Mouse (Mus musculus): ENCODE results near the gene Nav2. TPM values are rescaled to one million over a fixed set of nuclear protein-coding genes. Genes with fewer than 3 reads are reported as not detected.

Nav2 gene
- polyA plus RNA-seq, 1 experiment from 2014 or later = 26.2 TPM

DNA sequence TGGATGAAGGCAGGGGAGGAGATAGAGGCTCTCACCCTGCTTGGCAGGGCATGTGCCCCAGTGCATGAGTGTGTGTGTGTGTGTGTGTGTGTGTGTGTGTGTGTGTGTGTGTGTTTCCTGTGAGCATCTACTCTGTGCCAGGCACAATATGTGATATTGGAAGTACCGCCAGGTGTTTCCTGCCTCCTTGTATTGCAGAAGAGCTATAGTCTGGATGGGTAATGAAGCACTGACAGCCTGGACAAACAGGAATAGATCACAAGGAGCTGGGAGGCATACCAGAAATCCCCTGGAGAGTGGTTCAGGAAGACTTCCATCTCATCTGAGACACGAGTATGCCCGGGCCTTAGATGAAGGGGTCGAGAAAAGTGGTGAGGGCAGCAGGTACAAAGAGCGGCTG is 109.3 kb downstream of the Nav2 start:
- Histone ChIP-seq H3K4me1 (peaks cover 39% of the 10 kb centered on the region), H3K9me3 (no peaks in the 10 kb centered on the region), H3K27me3 (replicated peaks) (no peaks in the 10 kb centered on the region), H3K27ac (no peak overlapping the region), H3K36me3 (replicated peaks) (no peaks in the 10 kb centered on the region), H3K9ac (no peak overlapping the region), H3K4me2 (no peak overlapping the region), H3K4me3 (no peak overlapping the region)
- 73% methylated on average over 5 of the region's 5 CpGs for WGBS
- ATAC-seq (replicated peaks) = no peak

DNA sequence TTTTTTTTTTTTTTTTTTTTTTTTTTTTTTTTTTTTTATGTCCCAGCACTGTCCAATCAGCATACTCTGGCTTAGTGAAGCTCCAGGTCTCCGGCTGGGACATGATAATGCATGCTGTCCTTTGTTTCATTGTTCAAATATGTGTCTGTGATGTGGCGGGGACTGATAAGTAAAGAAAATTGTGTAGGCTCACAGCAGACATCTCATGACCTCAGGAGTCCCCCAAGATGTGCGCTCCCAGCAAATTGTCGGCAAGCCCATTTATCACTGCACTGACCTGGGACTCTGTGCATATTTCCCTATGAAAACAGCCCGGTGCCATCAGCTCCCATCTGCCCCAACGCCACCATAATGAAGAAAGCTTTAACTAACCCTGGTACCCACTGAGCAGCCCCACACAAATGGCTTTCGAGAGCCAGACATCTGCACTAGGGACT is 110.0 kb downstream of the Nav2 start:
- no peaks in the 10 kb centered on the region for H3K36me3 ChIP-seq (replicated peaks)
- 24% methylated on average over 7 of the region's 7 CpGs for WGBS
- no peak overlapping the region for H3K4me2 ChIP-seq
- H3K27ac ChIP-seq = peak overlapping the region; percentile 59; the same call in 1 of the 2 replicates
- H3K9ac ChIP-seq = no peak overlapping the region
- no peak overlapping the region for H3K4me3 ChIP-seq
- H3K4me1 ChIP-seq = peaks cover 35% of the 10 kb centered on the region
- H3K27me3 ChIP-seq (replicated peaks) = no peaks in the 10 kb centered on the region
- no peaks in the 10 kb centered on the region for H3K9me3 ChIP-seq
- 0 out of 2 replicates have a peak, but pooled peaks have one; percentile 46 for ATAC-seq (replicated peaks)

DNA sequence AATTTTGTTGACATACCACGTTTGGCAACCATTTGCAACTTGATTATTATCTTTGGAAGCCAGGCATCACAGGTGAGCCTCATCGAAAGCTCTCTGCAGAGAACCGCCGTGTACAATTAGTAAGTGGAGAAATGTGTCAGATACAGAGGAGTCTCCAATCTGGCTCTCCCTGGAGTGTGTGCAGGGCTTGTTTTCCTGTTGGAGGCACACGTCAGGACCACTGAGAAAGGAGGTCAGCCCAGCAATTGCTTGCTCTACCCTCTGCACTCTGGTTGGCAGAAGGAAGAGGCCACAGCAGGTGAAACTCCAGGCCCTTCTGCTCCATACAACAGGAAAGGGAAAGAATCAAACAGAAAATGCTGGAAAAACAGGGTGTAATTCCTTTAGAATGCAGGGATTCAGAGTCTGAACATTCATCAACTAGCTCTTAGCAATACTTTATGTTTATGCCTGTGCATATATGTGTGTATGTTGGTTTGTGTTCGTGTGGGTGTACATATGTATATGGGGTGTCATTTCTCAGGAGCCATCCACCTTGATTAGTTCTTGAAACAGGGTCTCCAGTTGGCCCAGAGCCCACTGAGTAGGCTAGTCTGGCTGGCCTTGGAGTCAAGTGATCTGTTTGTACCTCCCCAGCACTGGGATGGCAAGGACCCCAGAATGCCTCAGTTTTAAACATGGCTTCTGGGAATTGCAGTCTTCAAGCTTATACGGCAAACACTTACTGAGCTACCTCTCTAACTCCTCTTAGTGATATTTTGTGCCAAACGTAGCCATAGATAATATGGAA is 116.7 kb downstream of the Nav2 start:
- no peak overlapping the region for H3K4me2 ChIP-seq
- peaks cover 11% of the 10 kb centered on the region for H3K4me1 ChIP-seq
- H3K36me3 ChIP-seq (replicated peaks) = no peaks in the 10 kb centered on the region
- no peak overlapping the region for H3K9ac ChIP-seq
- no peak overlapping the region for H3K4me3 ChIP-seq
- no peaks in the 10 kb centered on the region for H3K9me3 ChIP-seq
- ATAC-seq (replicated peaks) = no peak
- 74% methylated on average over 8 of the region's 8 CpGs for WGBS
- H3K27me3 ChIP-seq (replicated peaks) = no peaks in the 10 kb centered on the region
- no peak overlapping the region for H3K27ac ChIP-seq

DNA sequence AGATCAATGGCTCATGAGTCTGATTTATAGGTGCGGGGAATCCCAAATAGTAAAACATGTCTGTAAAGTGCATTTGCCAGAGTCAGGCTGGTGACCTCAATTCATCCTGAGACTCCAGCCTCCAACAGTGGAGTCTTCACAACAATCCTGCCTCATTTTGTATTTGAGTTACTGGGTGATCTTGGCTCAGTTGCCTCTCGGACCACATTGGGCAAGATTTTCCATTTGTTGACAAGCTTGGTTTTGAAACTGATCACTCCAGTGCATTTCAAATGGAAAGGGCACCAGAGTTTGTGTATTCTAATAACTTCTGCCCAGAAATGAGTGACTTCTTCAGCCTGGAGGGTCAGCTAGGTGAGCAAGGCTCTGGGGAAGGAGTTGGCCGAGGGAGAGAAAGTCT is 117.5 kb downstream of the Nav2 start:
- Histone ChIP-seq H3K9me3 (no peaks in the 10 kb centered on the region), H3K36me3 (replicated peaks) (no peaks in the 10 kb centered on the region), H3K4me2 (no peak overlapping the region), H3K4me3 (no peak overlapping the region), H3K4me1 (peaks cover 11% of the 10 kb centered on the region), H3K27ac (no peak overlapping the region), H3K9ac (no peak overlapping the region), H3K27me3 (replicated peaks) (no peaks in the 10 kb centered on the region)
- WGBS = 80% methylated on average over 3 of the region's 3 CpGs
- ATAC-seq (replicated peaks) = no peak

DNA sequence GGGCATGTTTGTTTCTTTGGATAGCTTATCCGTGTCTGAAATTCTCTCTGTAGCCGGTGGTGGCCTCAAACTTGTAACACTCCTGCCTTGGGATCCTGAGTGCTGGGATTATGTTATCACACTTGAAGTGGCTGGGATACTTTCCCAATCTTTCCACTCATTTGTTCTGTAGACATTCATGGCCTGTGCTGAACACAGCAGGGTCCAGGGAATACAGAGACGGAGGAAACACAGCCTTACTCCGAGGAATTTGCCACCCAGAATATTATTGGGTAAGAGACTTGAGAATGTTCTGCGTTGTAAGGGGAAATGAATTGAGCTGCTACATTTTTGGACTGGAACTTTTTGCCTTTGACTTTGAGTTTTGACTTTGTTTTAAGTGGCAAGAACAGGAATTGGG is 118.0 kb downstream of the Nav2 start:
- no peak for ATAC-seq (replicated peaks)
- Histone ChIP-seq H3K36me3 (replicated peaks) (no peaks in the 10 kb centered on the region), H3K27me3 (replicated peaks) (no peaks in the 10 kb centered on the region), H3K27ac (no peak overlapping the region), H3K9ac (no peak overlapping the region), H3K9me3 (no peaks in the 10 kb centered on the region), H3K4me2 (no peak overlapping the region), H3K4me3 (no peak overlapping the region), H3K4me1 (peaks cover 11% of the 10 kb centered on the region)
- 63% methylated on average over 5 of the region's 5 CpGs for WGBS

DNA sequence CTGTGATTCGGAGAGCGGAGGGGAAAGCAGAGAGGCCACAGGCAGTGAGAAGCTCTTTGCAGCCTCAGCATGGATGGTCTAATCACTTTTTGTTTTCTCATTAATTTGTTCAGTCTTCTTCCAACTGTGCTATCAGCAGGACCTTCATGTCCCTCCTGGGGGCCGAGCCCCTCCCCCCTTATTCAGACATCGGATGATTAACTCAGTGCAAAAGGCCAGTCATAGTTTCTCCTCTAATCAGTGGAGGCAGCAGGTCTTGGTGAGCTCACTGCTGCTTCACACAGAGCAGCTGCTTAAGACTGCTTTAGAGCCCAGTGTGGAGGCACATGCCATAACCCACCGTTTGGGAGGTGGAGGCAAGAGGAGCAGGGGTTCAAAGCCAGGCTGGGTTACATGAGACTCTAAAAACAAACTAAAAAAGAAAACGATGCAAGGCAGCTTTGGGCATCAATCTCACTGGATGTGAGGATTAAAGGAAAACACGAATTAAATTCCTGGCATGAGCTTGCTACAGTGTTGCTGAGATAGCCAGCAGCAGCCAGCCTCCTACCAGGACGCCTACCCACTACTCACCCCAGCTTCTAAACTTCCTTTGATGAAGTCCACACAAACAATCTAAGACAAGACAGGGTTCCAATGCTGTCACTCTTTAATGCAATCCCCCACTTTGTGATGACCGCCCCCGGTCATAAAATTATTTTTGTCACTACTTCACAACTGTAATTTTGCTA is 120.9 kb downstream of the Nav2 start:
- H3K4me1 ChIP-seq = peaks cover 11% of the 10 kb centered on the region
- no peaks in the 10 kb centered on the region for H3K27me3 ChIP-seq (replicated peaks)
- no peak overlapping the region for H3K4me3 ChIP-seq
- no peaks in the 10 kb centered on the region for H3K9me3 ChIP-seq
- no peak overlapping the region for H3K9ac ChIP-seq
- H3K4me2 ChIP-seq = no peak overlapping the region
- no peak overlapping the region for H3K27ac ChIP-seq
- no peaks in the 10 kb centered on the region for H3K36me3 ChIP-seq (replicated peaks)
- 32% methylated on average over 10 of the region's 10 CpGs for WGBS
- ATAC-seq (replicated peaks) = peak; percentile 65; the same call in 1 of the 2 replicates

DNA sequence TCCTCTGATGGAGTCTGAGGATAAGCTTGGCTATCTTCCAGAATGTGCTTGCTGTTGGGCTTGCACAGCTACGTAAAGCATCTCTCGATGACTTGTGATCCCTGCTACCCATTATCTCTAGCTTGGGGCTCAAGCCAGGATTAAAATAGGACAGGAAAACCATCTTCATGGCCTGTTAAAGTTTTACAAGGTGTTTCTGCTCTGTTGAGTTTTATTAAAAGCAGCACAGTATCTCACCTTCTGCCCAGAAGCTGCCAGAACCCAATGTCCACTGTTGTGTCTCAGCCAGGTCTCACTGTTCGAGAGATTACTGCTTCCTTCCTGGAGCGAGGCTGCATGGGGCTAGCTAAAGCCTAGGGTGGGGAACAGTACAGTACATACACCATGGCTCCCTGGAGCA is 123.7 kb downstream of the Nav2 start:
- no peak overlapping the region for H3K27ac ChIP-seq
- H3K4me2 ChIP-seq = no peak overlapping the region
- no peak overlapping the region for H3K9ac ChIP-seq
- ATAC-seq (replicated peaks) = no peak
- H3K27me3 ChIP-seq (replicated peaks) = no peaks in the 10 kb centered on the region
- no peak overlapping the region for H3K4me3 ChIP-seq
- H3K36me3 ChIP-seq (replicated peaks) = no peaks in the 10 kb centered on the region
- 88% methylated on average over 4 of the region's 4 CpGs for WGBS
- no peaks in the 10 kb centered on the region for H3K9me3 ChIP-seq
- peaks cover 11% of the 10 kb centered on the region for H3K4me1 ChIP-seq

DNA sequence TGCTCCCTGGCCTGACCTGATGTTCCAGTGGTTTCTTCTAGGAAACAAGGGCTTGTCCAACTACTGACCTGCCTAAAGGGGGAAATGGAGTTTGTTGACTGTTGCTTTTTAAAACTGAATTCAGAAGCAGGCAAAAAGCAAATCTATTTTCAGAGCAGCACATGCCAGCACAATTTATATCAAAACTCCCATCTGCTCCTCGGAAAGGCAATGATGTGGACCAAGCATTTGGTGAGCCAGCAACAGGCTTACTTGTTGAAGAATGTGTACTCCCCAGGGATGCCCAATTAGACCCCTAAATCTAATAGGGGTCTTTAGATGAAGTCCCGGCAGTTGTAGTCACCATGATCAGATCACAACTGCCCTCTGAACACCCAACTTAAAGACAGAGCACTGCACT is 125.7 kb downstream of the Nav2 start:
- ATAC-seq (replicated peaks) = no peak
- WGBS = 80% methylated on average over 2 of the region's 2 CpGs
- Histone ChIP-seq H3K36me3 (replicated peaks) (no peaks in the 10 kb centered on the region), H3K9ac (no peak overlapping the region), H3K27ac (no peak overlapping the region), H3K4me3 (no peak overlapping the region), H3K4me2 (no peak overlapping the region), H3K27me3 (replicated peaks) (no peaks in the 10 kb centered on the region), H3K4me1 (peaks cover 10% of the 10 kb centered on the region), H3K9me3 (no peaks in the 10 kb centered on the region)

DNA sequence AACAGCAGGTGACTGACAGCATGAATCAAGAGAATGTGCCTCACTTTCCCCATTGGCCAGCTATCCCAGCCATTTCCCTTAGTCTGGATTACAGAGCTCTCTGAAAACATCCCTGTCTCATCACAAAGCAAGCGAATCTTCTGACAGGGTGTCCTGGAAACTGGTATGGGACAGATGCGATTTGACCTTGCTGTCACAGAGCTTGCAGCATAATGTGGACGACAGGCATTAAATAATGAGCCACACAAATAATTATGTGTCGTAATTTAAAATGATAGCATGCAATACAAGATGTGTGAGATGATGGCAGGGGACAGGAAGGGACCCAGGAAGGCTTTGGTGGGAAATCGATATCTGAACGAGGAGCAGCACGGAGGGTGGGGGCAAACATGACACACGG is 131.6 kb downstream of the Nav2 start:
- peaks cover 16% of the 10 kb centered on the region for H3K4me1 ChIP-seq
- H3K9me3 ChIP-seq = no peaks in the 10 kb centered on the region
- no peak overlapping the region for H3K4me2 ChIP-seq
- no peak overlapping the region for H3K4me3 ChIP-seq
- H3K36me3 ChIP-seq (replicated peaks) = no peaks in the 10 kb centered on the region
- H3K9ac ChIP-seq = no peak overlapping the region
- no peaks in the 10 kb centered on the region for H3K27me3 ChIP-seq (replicated peaks)
- WGBS = 62% methylated on average over 8 of the region's 8 CpGs
- H3K27ac ChIP-seq = no peak overlapping the region
- ATAC-seq (replicated peaks) = no peak

DNA sequence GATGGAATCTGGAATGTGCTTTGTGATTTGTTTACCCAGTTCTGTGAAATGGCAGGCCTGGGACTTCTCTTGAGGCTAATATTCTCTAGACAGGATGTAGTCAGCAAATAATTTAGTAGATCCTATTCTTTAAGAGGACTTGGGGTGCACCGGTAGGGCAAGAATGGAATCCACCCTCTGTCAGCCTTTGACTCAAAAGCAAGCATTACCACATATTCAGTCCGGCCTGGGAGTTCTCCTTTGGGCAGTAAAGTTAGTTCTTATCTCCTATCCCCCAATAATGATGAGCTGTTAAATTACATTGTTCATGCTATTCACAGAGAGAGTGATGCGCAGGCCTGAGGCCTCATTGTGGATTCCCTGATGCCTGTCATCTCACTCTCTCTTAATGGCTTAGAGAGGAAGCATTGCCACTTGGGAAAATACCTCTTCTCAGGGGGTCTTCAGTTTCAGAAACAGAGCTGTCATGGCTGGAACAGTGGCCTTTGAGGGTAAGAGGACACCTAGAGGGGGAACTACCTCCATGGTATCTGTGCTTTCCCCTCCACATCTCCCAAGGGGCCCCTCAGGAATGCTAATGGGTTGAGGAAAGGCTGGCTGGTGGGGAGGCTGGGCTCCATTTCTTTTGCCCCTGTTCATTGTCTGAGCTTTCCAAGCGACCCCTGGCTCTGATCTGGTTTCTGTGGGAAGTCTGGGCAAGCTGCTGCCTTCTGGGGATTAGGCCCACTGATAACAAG is 133.0 kb downstream of the Nav2 start:
- WGBS = 44% methylated on average over 4 of the region's 4 CpGs
- no peak overlapping the region for H3K4me3 ChIP-seq
- H3K4me1 ChIP-seq = peaks cover 24% of the 10 kb centered on the region
- H3K9me3 ChIP-seq = no peaks in the 10 kb centered on the region
- H3K27ac ChIP-seq = no peak overlapping the region
- no peak overlapping the region for H3K4me2 ChIP-seq
- ATAC-seq (replicated peaks) = no peak
- no peaks in the 10 kb centered on the region for H3K36me3 ChIP-seq (replicated peaks)
- no peaks in the 10 kb centered on the region for H3K27me3 ChIP-seq (replicated peaks)
- no peak overlapping the region for H3K9ac ChIP-seq

DNA sequence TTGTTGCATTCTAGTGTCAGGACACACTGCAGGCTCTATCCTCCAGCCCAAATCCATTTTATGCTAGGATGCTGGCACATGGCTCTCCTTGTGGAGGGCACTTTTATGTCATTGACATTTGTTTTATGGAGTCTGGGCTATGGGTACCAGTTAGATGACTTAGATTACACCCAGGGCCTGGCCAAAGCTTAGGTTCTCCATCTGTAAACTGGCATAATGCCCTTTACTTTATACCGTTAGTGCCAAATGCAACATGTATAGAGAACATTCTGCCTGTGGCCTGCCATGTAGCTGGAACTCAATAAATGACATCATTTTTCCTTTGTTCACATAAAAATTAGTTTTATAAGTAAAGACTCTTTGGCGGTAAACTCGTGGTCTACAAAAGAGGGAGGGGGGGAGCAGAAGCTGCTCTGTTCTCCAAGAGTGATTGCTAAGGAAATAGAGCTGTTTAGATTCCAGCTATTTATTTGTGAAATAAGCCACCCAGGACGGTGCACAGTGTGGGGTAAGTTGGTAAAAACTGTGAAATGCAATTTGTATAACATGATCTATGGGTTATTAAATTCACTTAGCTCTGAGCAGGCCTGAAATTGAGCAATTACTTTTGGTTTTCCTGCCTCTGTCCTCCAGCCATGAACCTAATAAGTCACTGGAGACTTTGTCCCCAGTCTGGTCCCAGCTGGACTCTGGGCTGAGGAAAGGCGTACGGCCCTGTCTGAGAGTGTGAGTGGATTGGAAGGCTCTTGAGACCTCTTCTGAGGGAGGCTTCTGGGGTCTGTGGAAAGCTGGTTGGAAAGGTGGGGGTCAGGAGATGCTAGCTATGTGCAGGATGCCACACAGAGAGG is 137.2 kb downstream of the Nav2 start:
- WGBS = 65% methylated on average over 6 of the region's 6 CpGs
- Histone ChIP-seq H3K36me3 (replicated peaks) (no peaks in the 10 kb centered on the region), H3K27ac (no peak overlapping the region), H3K9ac (no peak overlapping the region), H3K9me3 (no peaks in the 10 kb centered on the region), H3K27me3 (replicated peaks) (no peaks in the 10 kb centered on the region), H3K4me3 (no peak overlapping the region), H3K4me1 (peaks cover 26% of the 10 kb centered on the region), H3K4me2 (no peak overlapping the region)
- 0 out of 2 replicates have a peak, but pooled peaks have one; percentile 30 for ATAC-seq (replicated peaks)
